Mouse (Mus musculus) splenic B cell, adult 2 months (primary cell): ENCODE data around the gene Lmna.
A peak's percentile ranks its signal among the peaks of the same experiment; 100 is the strongest.

Experiments
- DNase-seq: peaks from one replicate; pipeline ENCODE4 v3.0.0-alpha.2; 2011; ENCODE audit warnings: low read depth, low spot score
- H3K27me3 ChIP-seq: 2 replicates; pipeline ENCODE4 v1.6.1; 2012; ENCODE audit warnings: mild to moderate bottlenecking, low read length, moderate library complexity, mixed read lengths; ENCODE audit not compliant: control insufficient read depth, poor library complexity, insufficient read depth, severe bottlenecking
- H3K36me3 ChIP-seq: 2 replicates; pipeline ENCODE4 v1.6.1; 2012; ENCODE audit warnings: mild to moderate bottlenecking, low read length, moderate library complexity, mixed read lengths; ENCODE audit not compliant: control insufficient read depth, poor library complexity, insufficient read depth, severe bottlenecking

The Lmna gene

GRCm38 (mm10) chr3:88509692-88510420, at the start of gene Lmna:
Gene Lmna (minus strand): TSS chr3:88509956.
- no peaks in the 10 kb centered on the region for H3K36me3 ChIP-seq
- DNase-seq, result peak; percentile 99
- H3K27me3 ChIP-seq, result no peaks in the 10 kb centered on the region

GRCm38 (mm10) chr3:88556616-88557015, 46.9 kb upstream of the Lmna start:
- DNase-seq, result no peak
- Histone ChIP-seq H3K27me3 (no peaks in the 10 kb centered on the region), H3K36me3 (peaks cover 2% of the 10 kb centered on the region; the same call in 1 of the 2 replicates)

GRCm38 (mm10) chr3:88555731-88556130, 46.0 kb upstream of the Lmna start:
- Histone ChIP-seq H3K27me3 (no peaks in the 10 kb centered on the region), H3K36me3 (peaks cover 2% of the 10 kb centered on the region; the same call in 1 of the 2 replicates)
- no peak for DNase-seq

GRCm38 (mm10) chr3:88555069-88555605, 45.4 kb upstream of the Lmna start:
- no peak for DNase-seq
- Histone ChIP-seq H3K27me3 (no peaks in the 10 kb centered on the region), H3K36me3 (peaks cover under 1% of the 10 kb centered on the region; the same call in 1 of the 2 replicates)

- H3K36me3 ChIP-seq, result peaks cover 2% of the 10 kb centered on the region; the same call in 1 of the 2 replicates
- no peaks in the 10 kb centered on the region for H3K27me3 ChIP-seq
- DNase-seq, result peak; percentile 47
Measured at GRCm38 (mm10) chr3:88553880-88554586, 44.3 kb upstream of the Lmna start.

- Histone ChIP-seq H3K36me3 (peaks cover 3% of the 10 kb centered on the region; the same call in 1 of the 2 replicates), H3K27me3 (no peaks in the 10 kb centered on the region)
- DNase-seq, result peak; percentile 90
Measured at GRCm38 (mm10) chr3:88553525-88553879, 43.7 kb upstream of the Lmna start, which contains the start of gene Ubqln4. Gene Ubqln4 (plus strand): TSS chr3:88553758.

GRCm38 (mm10) chr3:88552676-88553524, 43.1 kb upstream of the Lmna start, which contains the start of gene Lamtor2:
Gene Lamtor2 (minus strand): TSS chr3:88553074.
- DNase-seq, result peak; percentile 93
- H3K27me3 ChIP-seq, result no peaks in the 10 kb centered on the region

GRCm38 (mm10) chr3:88552082-88552645, 42.4 kb upstream of the Lmna start:
- H3K36me3 ChIP-seq, result peaks cover 3% of the 10 kb centered on the region; the same call in 1 of the 2 replicates
- peak; percentile 40 for DNase-seq
- H3K27me3 ChIP-seq, result no peaks in the 10 kb centered on the region

More at GRCm38 (mm10) chr3:88552676-88553524, 43.1 kb upstream of the Lmna start, which contains the start of gene Lamtor2:
- H3K36me3 ChIP-seq, result peaks cover 3% of the 10 kb centered on the region; the same call in 1 of the 2 replicates

- Histone ChIP-seq H3K27me3 (no peaks in the 10 kb centered on the region), H3K36me3 (peaks cover 3% of the 10 kb centered on the region; the same call in 1 of the 2 replicates)
- no peak for DNase-seq
Measured at GRCm38 (mm10) chr3:88551586-88551985, 41.8 kb upstream of the Lmna start.

- no peak for DNase-seq
- peaks cover 3% of the 10 kb centered on the region; the same call in 1 of the 2 replicates for H3K36me3 ChIP-seq
- no peaks in the 10 kb centered on the region for H3K27me3 ChIP-seq
Measured at GRCm38 (mm10) chr3:88548180-88548917, 38.6 kb upstream of the Lmna start, which contains the start of gene Rab25. Gene Rab25 (minus strand): TSS chr3:88548300.

- DNase-seq, result no peak
- no peaks in the 10 kb centered on the region for H3K27me3 ChIP-seq
- H3K36me3 ChIP-seq, result peaks cover 3% of the 10 kb centered on the region; the same call in 1 of the 2 replicates
Measured at GRCm38 (mm10) chr3:88546674-88547418, 37.1 kb upstream of the Lmna start.

GRCm38 (mm10) chr3:88544955-88545591, 35.3 kb upstream of the Lmna start:
- Histone ChIP-seq H3K36me3 (peaks cover 3% of the 10 kb centered on the region; the same call in 1 of the 2 replicates), H3K27me3 (no peaks in the 10 kb centered on the region)
- DNase-seq, result peak; percentile 74
